Mouse (Mus musculus): ENCODE measurements around the gene Rnaseh1.

Rnaseh1 gene

GRCm38 (mm10) chr12:28649141-28650110 lies at the start of gene Rnaseh1:
Rnaseh1 (plus strand) TSS chr12:28649602.
- in situ Hi-C loops (cut with MboI, MseI) = no loop called here

DNA sequence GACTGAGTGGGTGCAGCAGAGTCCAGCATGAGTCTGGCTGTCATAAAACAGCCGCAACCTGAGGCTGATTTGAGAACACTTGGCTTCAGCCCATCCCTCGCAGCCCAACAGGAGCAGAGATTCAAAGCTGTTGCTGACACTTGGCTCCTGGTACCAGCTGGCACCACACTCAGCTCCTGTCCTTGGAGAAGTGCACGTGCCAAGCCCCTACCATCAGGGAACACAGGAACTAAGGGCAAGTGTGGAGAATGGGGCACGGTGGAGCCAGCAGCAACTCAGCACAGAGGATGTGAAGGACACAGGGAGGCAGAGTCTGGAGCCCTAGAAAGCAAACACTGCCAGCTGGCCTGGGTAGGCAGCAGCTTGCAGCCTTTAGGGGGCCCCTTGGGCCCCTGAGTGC lies 47.1 kb upstream of the Rnaseh1 start:
- in situ Hi-C loops (cut with MboI, MseI) = no loop called here

- in situ Hi-C loops (cut with MboI, MseI) = no loop called here
Measured at GRCm38 (mm10) chr12:28603494-28603893, 45.9 kb upstream of the Rnaseh1 start.

DNA sequence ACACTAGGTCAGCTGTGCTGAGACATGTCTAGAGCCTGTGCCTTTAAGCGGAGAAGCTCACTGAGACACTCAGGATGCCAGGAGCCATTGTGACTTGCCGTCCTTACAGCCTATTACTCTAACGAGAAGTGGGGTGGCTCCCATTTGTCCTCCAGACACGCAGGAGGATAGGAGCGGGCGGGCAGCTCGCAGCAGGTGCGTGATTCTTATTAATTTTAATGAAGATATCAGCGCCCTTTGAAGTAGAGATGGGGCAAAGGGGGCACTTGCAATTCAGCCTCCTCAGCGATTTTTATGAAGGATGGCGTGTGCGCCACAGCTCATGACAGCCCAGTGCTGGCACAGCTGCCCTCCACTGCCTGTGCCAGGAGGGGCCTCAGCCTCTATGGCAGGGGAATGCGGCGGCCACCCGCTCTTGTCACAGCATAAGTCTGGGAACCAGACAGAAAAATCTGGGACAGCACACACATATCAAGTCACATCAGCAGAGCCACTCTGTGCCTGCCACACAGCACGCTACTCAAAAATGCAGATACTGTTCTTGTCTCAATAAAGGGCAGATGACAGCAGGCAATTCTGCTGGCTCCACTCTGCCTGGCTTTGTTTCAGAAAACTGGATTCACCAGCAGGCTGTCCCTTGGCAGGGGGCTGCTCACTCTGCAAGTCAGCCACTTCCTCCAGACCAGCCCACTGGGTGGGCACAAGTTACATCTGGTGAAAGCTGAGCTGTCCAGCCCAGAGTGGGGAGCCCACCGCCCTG lies 41.7 kb upstream of the Rnaseh1 start:
- in situ Hi-C loops (cut with MboI, MseI) = no loop called here

- in situ Hi-C loops (cut with MboI, MseI) = no loop called here
Measured at GRCm38 (mm10) chr12:28612391-28612790, 37.0 kb upstream of the Rnaseh1 start.

DNA sequence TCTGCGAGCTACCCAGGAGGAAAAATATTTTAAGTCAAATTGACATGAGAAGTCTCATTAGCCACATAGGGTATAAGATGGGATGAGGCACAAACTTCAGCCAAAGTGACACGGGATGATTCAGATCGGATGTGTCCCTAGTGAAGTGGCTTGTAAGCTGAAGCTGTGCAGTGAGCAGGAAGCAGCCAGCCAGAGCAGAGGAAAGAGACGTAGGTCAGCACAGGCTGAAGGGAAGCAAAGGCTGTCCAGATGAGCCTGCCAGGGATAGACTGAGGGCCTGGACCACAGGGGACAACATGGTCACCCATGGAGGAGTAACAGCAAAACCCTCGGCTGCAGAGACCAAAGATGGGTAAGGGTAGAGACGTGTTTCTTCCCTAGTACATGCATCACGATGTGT lies 35.0 kb upstream of the Rnaseh1 start:
- in situ Hi-C loops (cut with MboI, MseI) = no loop called here

DNA sequence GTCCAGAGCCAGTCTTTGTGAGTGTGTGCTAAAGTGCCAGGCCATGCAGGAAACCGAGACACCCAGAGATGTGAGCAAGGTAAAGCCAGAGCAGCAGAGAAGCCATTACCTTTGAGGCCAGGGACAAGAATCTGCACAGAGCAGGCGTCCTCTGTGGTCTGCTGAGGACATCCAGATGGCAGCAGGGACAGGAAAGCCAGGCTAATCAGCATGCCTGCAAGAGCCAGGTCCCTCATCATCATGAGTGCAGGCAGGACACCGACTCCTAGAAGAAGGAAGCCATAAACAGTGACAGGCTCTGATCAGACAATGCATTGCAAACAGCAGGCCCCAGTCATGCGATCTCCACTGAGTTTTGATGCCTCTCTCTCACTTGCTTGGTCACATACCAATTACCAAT lies 32.1 kb upstream of the Rnaseh1 start:
- in situ Hi-C loops (cut with MboI, MseI) = no loop called here

GRCm38 (mm10) chr12:28621451-28622166 lies 27.8 kb upstream of the Rnaseh1 start:
- in situ Hi-C loops (cut with MboI, MseI) = no loop called here

DNA sequence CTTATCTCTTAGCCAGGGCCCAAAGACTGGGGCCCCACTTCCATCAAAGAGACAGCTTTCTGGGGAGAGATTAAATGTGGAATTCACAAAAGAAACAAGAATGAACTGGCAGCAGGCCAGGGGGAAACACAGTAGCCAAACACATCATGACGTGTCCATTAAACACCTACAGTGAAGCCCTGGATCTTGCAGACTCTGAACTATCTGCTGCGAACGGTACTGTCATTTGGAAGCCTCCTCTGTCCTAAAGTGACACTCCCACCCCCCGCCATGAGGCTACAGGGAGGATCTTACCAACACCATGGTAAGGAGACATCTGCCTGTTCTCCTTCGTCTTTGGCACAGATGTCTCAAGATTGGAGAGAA lies 27.3 kb upstream of the Rnaseh1 start:
- in situ Hi-C loops (cut with MboI, MseI) = no loop called here

- in situ Hi-C loops (cut with MboI, MseI) = no loop called here
Measured at GRCm38 (mm10) chr12:28622641-28623040, 26.8 kb upstream of the Rnaseh1 start.

DNA sequence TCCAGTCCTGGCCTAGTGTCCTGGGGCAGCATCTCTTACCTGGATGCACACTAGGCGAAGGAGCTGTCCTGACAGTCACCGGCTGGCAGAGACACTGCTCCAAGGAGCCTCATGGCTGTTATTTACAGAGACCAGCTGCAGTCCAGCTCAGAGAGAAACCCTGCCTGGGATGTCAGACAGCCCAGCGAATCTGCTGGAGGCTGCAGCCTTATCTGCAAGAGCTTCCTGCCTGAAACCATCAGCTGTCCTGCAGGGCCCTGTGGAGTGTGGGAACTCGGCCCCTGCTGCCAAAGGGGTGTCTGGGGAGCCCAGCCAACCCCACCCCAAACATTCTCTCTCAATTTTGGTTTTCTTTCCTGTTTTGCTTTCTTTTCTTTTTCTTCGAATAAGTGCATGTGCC lies 26.2 kb upstream of the Rnaseh1 start, which contains the start of gene Colec11:
TSS of gene Colec11 (minus strand) at position 183 of the 400 bp plus-strand sequence.
- in situ Hi-C loops (cut with MboI, MseI) = no loop called here

DNA sequence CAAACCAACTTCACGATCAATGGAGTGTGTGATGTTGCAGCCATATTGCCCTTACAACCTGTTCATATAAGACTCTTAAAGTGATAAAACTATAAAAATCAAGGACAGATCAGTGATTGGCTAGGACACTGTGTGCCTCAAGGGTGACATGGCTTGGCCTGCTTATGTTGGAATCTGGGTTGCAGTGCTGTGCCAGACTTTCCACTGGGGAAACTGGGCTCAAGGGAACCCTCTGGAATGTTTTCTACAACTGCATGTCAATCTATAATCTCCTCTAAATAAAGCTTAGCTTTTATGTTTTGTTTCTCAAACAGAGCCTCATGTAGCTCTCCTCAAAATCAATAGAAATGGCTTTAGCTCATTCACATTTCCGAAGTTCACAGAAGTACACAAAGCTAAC lies 25.2 kb upstream of the Rnaseh1 start:
- in situ Hi-C loops (cut with MboI, MseI) = no loop called here

GRCm38 (mm10) chr12:28625407-28625806 lies 24.0 kb upstream of the Rnaseh1 start:
- in situ Hi-C loops (cut with MboI, MseI) = no loop called here

GRCm38 (mm10) chr12:28627092-28627491 lies 22.3 kb upstream of the Rnaseh1 start:
- in situ Hi-C loops (cut with MboI, MseI) = no loop called here

DNA sequence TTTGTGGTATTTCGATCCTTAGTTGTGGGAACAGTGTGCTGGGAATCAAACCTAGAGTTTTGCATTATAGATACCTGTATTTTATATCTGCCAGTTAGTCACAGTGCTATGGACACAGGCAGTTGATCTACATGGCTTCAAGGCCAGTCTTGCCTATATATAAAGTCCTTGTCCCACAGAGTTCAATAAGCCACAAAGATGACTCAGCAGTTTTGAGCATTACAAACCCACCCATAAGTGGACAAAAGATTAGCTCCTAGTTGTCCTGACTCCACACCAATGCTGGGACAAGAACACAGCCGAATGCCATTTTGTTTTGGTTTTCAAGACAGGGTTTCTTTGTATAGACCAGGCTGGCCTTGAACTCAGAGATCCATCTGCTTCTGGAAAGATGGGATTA lies 21.0 kb upstream of the Rnaseh1 start:
- in situ Hi-C loops (cut with MboI, MseI) = no loop called here

GRCm38 (mm10) chr12:28635058-28635534 lies 14.3 kb upstream of the Rnaseh1 start:
- in situ Hi-C loops (cut with MboI, MseI) = loop anchor here (5.0 kb wide), 2 partner anchors 42 to 117 kb away; partner anchors contain the start of genes Adi1, Eipr1 and Trappc12

- in situ Hi-C loops (cut with MboI, MseI) = loop anchor here (5.0 kb wide), 2 partner anchors 41 to 116 kb away; partner anchors contain the start of genes Adi1, Eipr1 and Trappc12
Measured at GRCm38 (mm10) chr12:28635535-28636476, 13.6 kb upstream of the Rnaseh1 start, which contains the start of gene Rps7. Rps7 (minus strand) TSS chr12:28635953.

- in situ Hi-C loops (cut with MboI, MseI) = loop anchor here (5.0 kb wide), 2 partner anchors 41 to 116 kb away; partner anchors contain the start of genes Adi1, Eipr1 and Trappc12
Measured at GRCm38 (mm10) chr12:28636543-28636942, 12.9 kb upstream of the Rnaseh1 start.

GRCm38 (mm10) chr12:28638778-28639177 lies 10.6 kb upstream of the Rnaseh1 start:
- in situ Hi-C loops (cut with MboI, MseI) = loop anchor here (5.0 kb wide), 2 partner anchors 39 to 114 kb away; partner anchors contain the start of genes Adi1, Eipr1 and Trappc12

DNA sequence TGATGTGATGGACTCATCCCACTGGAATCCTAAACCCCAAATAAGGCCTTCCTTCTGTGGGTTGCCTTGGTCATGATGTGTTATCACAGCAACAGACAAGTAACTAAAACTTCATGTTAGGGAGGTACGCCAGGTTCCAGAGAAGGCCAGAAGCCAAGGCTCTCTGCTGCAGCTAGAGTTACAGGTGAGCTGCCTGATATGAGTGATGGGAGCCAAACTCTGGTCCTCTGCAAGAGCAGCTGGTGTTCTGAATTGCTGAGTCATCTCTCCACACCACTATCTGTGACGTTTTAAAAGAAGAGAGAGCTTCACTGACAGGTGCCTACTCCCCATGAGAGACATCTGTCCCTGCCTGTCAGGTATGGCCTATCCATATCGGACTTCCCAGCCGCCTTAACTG lies 13.2 kb downstream of the Rnaseh1 start:
- in situ Hi-C loops (cut with MboI, MseI) = no loop called here
